Mouse (Mus musculus) mouse embryonic stem cell (cell line): Measurements from ENCODE around the gene Adgrg6.

ENCODE experiments used
- in situ Hi-C, 2 experiments: fragments of 300-500 bp; cut with MboI; formaldehyde crosslinking; loops; 1 replicate in 1 of 2; 3 replicates in 1 of 2; pipeline ENCODE4 v1.14.3; 2019 to 2020; ENCODE audit warnings: low sequenced_read_pairs in 2 of 2, low pct_unique_long_range_greater_than_20kb in 1 of 2, mixed read lengths in 1 of 2; ENCODE audit not compliant: unreplicated experiment in 1 of 2

The Adgrg6 gene

GRCm38 (mm10) chr10:14450073-14450472 lies 95.4 kb downstream of the Adgrg6 start:
- in situ Hi-C loops = loop anchor here in 1 of 2 experiments (10.0 kb wide), 1 partner anchor 235 kb away; no protein-coding TSS in a partner anchor

- in situ Hi-C loops = loop anchor here in 1 of 2 experiments (5.0 kb wide), 1 partner anchor 247 kb away; no protein-coding TSS in a partner anchor
Observed at GRCm38 (mm10) chr10:14445590-14446291, 99.7 kb downstream of the Adgrg6 start.

- in situ Hi-C loops = no loop called here
Observed at GRCm38 (mm10) chr10:14440860-14441579, 104.4 kb downstream of the Adgrg6 start.

GRCm38 (mm10) chr10:14404070-14404469 lies 141.4 kb downstream of the Adgrg6 start:
- in situ Hi-C loops = no loop called here

GRCm38 (mm10) chr10:14401744-14402143 lies 143.7 kb downstream of the Adgrg6 start:
- in situ Hi-C loops = no loop called here

- in situ Hi-C loops = no loop called here
Observed at GRCm38 (mm10) chr10:14391025-14391639, 154.3 kb downstream of the Adgrg6 start.

GRCm38 (mm10) chr10:14385574-14385973 lies 159.9 kb downstream of the Adgrg6 start:
- in situ Hi-C loops = no loop called here

GRCm38 (mm10) chr10:14365065-14365589 lies 180.3 kb downstream of the Adgrg6 start:
- in situ Hi-C loops = no loop called here

GRCm38 (mm10) chr10:14363226-14363625 lies 182.2 kb downstream of the Adgrg6 start:
- in situ Hi-C loops = no loop called here

- in situ Hi-C loops = no loop called here
Observed at GRCm38 (mm10) chr10:14358271-14358670, 187.2 kb downstream of the Adgrg6 start.
